Mouse (Mus musculus): ENCODE results near the gene Gm40460. TPM values are rescaled to one million over a fixed set of nuclear protein-coding genes. Genes with fewer than 3 reads are reported as not detected.

The Gm40460 gene
- polyA plus RNA-seq, 1 experiment = not detected

Other genes with a start within 250 kb of the Gm40460 start
- 42.2 and 42.9 TPM in 2 replicates for gene Mob2, start 180.0 kb downstream of the Gm40460 start, polyA plus RNA-seq (2012; rRNA removed)
- 110 and 114 TPM in 2 replicates for gene Dusp8, start 145.2 kb downstream of the Gm40460 start, polyA plus RNA-seq (2012; rRNA removed)
- gene Gm45618, start 120.3 kb downstream of the Gm40460 start, polyA plus RNA-seq (2012; rRNA removed) = not detected in 2 replicates
- gene Gm39115, start 105.0 kb downstream of the Gm40460 start, polyA plus RNA-seq (2012; rRNA removed) = not detected in 2 replicates
- not detected in 2 replicates for gene Gm45337, start 96.5 kb downstream of the Gm40460 start, polyA plus RNA-seq (2012; rRNA removed)
- gene Gm29735, start 84.0 kb downstream of the Gm40460 start, polyA plus RNA-seq (2012; rRNA removed) = not detected in 2 replicates
- not detected in 2 replicates for gene Gm4553, start 75.3 kb downstream of the Gm40460 start, polyA plus RNA-seq (2012; rRNA removed)
- gene Krtap5-2, start 65.1 kb downstream of the Gm40460 start, polyA plus RNA-seq (2012; rRNA removed) = not detected in 2 replicates
- not detected in 2 replicates for gene Gm10153, start 50.7 kb downstream of the Gm40460 start, polyA plus RNA-seq (2012; rRNA removed)
- 0.06 and 0.13 TPM in 2 replicates for gene Krtap5-3, start 39.7 kb downstream of the Gm40460 start, polyA plus RNA-seq (2012; rRNA removed)
- not detected in 2 replicates for gene Gm7579, start 29.2 kb downstream of the Gm40460 start, polyA plus RNA-seq (2012; rRNA removed)
- gene Krtap5-5, start 11.1 kb downstream of the Gm40460 start, polyA plus RNA-seq (2012; rRNA removed) = not detected in 2 replicates
- gene Gm2431, start 17.3 kb upstream of the Gm40460 start, polyA plus RNA-seq (2012; rRNA removed) = not detected in 2 replicates
- not detected in 2 replicates for gene Gm4559, start 33.3 kb upstream of the Gm40460 start, polyA plus RNA-seq (2012; rRNA removed)
- 0.21 TPM in 1 of 2 replicates, not detected in the other for gene Krtap5-1, start 56.0 kb upstream of the Gm40460 start, polyA plus RNA-seq (2012; rRNA removed)
- not detected in 2 replicates for gene Krtap5-4, start 62.5 kb upstream of the Gm40460 start, polyA plus RNA-seq (2012; rRNA removed)
- 36.7 and 45.5 TPM in 2 replicates for gene Ifitm10, start 132.7 kb upstream of the Gm40460 start, polyA plus RNA-seq (2012; rRNA removed)
- gene Gm49369, start 141.6 kb upstream of the Gm40460 start, polyA plus RNA-seq (2012; rRNA removed) = 0.17 and 0.40 TPM in 2 replicates
- gene Ctsd, start 147.0 kb upstream of the Gm40460 start, polyA plus RNA-seq (2012; rRNA removed) = 383 and 391 TPM in 2 replicates
- gene Syt8, start 193.8 kb upstream of the Gm40460 start, polyA plus RNA-seq (2012; rRNA removed) = not detected in 2 replicates
- gene Tnni2, start 200.7 kb upstream of the Gm40460 start, polyA plus RNA-seq (2012; rRNA removed) = 1.7 and 2.0 TPM in 2 replicates
- 11.0 and 11.2 TPM in 2 replicates for gene Lsp1, start 219.7 kb upstream of the Gm40460 start, polyA plus RNA-seq (2012; rRNA removed)